10 mouse cellular contexts compared by ENCODE assay signal in genomic region chr6:95088075-95088474, GRCm38 (mm10). TPM values are rescaled to one million over a fixed set of nuclear protein-coding genes. Genes with fewer than 3 reads are reported as not detected.
DNase-seq lines count a peak whose midpoint lies in the region; ATAC-seq and TF ChIP-seq lines count a peak whose summit lies in the region.
"Had no signal": no experiment of that assay in that cellular context is flagged by ENCODE, and none has a peak within 500 bp of the region (broad histone marks: within the 10 kb centered on the region; RNA-seq: fewer than 3 reads in every experiment).

No protein-coding gene starts in this region.

- no peaks in the 10 kb centered on the region for H3K4me1 ChIP-seq in hindbrain, postnatal 0 days (ENCODE audit: insufficient read depth, low read length)
- no peaks in the 10 kb centered on the region for H3K4me1 ChIP-seq in hindbrain, embryonic 10.5 days (replicated peaks)
- no peaks in the 10 kb centered on the region for H3K4me1 ChIP-seq in midbrain, postnatal 0 days (ENCODE audit: insufficient read depth, low read length)
- 0 out of 2 replicates have a peak, but pooled peaks cover 3% of the 10 kb centered on the region for H3K4me1 ChIP-seq in midbrain, embryonic 13.5 days (replicated peaks)

- H3K36me3 ChIP-seq in hindbrain, postnatal 0 days (ENCODE audit: insufficient read depth, low read length) = no peaks in the 10 kb centered on the region
- no peaks in the 10 kb centered on the region for H3K36me3 ChIP-seq in hindbrain, embryonic 10.5 days
- no peaks in the 10 kb centered on the region for H3K36me3 ChIP-seq in midbrain, postnatal 0 days (ENCODE audit: insufficient read depth, low read length)
- no peaks in the 10 kb centered on the region for H3K36me3 ChIP-seq in midbrain, embryonic 13.5 days
- H3K36me3 ChIP-seq: forebrain, embryonic 12.5 days had no signal

- DNase-seq in hindbrain, postnatal 0 days (ENCODE audit: low spot score) = peak; percentile 66
- no peak for DNase-seq in hindbrain, embryonic 10.5 days (ENCODE audit: low spot score)
- DNase-seq in midbrain, postnatal 0 days (ENCODE audit: low spot score) = peak; percentile 46
- DNase-seq in NIH3T3 (ENCODE audit: low read depth) = peak; percentile 47
- peak; percentile 39 for DNase-seq in mesoderm, embryonic 11.5 days (ENCODE audit: low read depth, low spot score)
- DNase-seq in urinary bladder, postnatal 4 days (ENCODE audit: low spot score in 2 of 2) = no peak
- DNase-seq: heart, postnatal 14 days had no signal

- H3K27ac ChIP-seq in hindbrain, postnatal 0 days = no peak overlapping the region
- H3K27ac ChIP-seq in hindbrain, embryonic 10.5 days = no peak overlapping the region
- H3K27ac ChIP-seq in midbrain, postnatal 0 days (ENCODE audit: low read depth, low read length) = no peak overlapping the region
- no peak overlapping the region for H3K27ac ChIP-seq in midbrain, embryonic 13.5 days
- H3K27ac ChIP-seq: forebrain, embryonic 12.5 days had no signal

- TF ChIP-seq CTCF in hindbrain, postnatal 0 days (IDR thresholded peaks at IDR 0.05; ENCODE audit: low read depth) = peak; percentile 55
- peak; percentile 64 for TF ChIP-seq CTCF in midbrain, postnatal 0 days (IDR thresholded peaks at IDR 0.05)

- no peak overlapping the region for H3K4me3 ChIP-seq in hindbrain, postnatal 0 days (ENCODE audit: low read length)
- no peak overlapping the region for H3K4me3 ChIP-seq in hindbrain, embryonic 10.5 days
- H3K4me3 ChIP-seq in midbrain, postnatal 0 days (ENCODE audit: low read depth, low read length) = no peak overlapping the region
- H3K4me3 ChIP-seq in midbrain, embryonic 13.5 days (replicated peaks) = no peak overlapping the region
- H3K4me3 ChIP-seq: forebrain, embryonic 12.5 days had no signal

- no peak overlapping the region for H3K4me2 ChIP-seq in hindbrain, postnatal 0 days (ENCODE audit: low read depth, low read length)
- H3K4me2 ChIP-seq in midbrain, postnatal 0 days (ENCODE audit: low read depth, low read length, poor library complexity, severe bottlenecking) = no peak overlapping the region
- no peak overlapping the region for H3K4me2 ChIP-seq in midbrain, embryonic 13.5 days (replicated peaks)
- H3K4me2 ChIP-seq: forebrain, embryonic 12.5 days had no signal

- 46% methylated on average over 4 of the region's 4 CpGs for WGBS in hindbrain, postnatal 0 days
- 45% methylated on average over 4 of the region's 4 CpGs for WGBS in hindbrain, embryonic 10.5 days
- WGBS in midbrain, postnatal 0 days = 45% methylated on average over 4 of the region's 4 CpGs
- 43% methylated on average over 4 of the region's 4 CpGs for WGBS in midbrain, embryonic 13.5 days

- H3K9me3 ChIP-seq in hindbrain, postnatal 0 days (ENCODE audit: low read length) = no peaks in the 10 kb centered on the region
- no peaks in the 10 kb centered on the region for H3K9me3 ChIP-seq in hindbrain, embryonic 10.5 days
- no peaks in the 10 kb centered on the region for H3K9me3 ChIP-seq in midbrain, postnatal 0 days (ENCODE audit: low read length)
- H3K9me3 ChIP-seq in midbrain, embryonic 13.5 days = no peaks in the 10 kb centered on the region
- H3K9me3 ChIP-seq: forebrain, embryonic 12.5 days had no signal

- no peak overlapping the region for H3K9ac ChIP-seq in hindbrain, postnatal 0 days (replicated peaks; ENCODE audit: low read length)
- H3K9ac ChIP-seq in midbrain, postnatal 0 days (replicated peaks; ENCODE audit: low read length, poor library complexity, severe bottlenecking) = no peak overlapping the region
- H3K9ac ChIP-seq in midbrain, embryonic 13.5 days (replicated peaks) = no peak overlapping the region
- H3K9ac ChIP-seq: forebrain, embryonic 12.5 days had no signal

- ATAC-seq in hindbrain, postnatal 0 days = no peak
- no peak for ATAC-seq in midbrain, postnatal 0 days (ENCODE audit: low FRiP score)
- ATAC-seq in midbrain, embryonic 13.5 days = no peak
- no peak for ATAC-seq in cerebellum, adult (ENCODE audit: insufficient number of reproducible peaks, low FRiP score, low TSS enrichment)

- no peaks in the 10 kb centered on the region for H3K27me3 ChIP-seq in hindbrain, postnatal 0 days (ENCODE audit: insufficient read depth, low read length)
- H3K27me3 ChIP-seq in hindbrain, embryonic 10.5 days (ENCODE audit: insufficient read depth, poor library complexity, severe bottlenecking) = no peaks in the 10 kb centered on the region
- no peaks in the 10 kb centered on the region for H3K27me3 ChIP-seq in midbrain, postnatal 0 days (ENCODE audit: insufficient read depth, low read length)
- 0 out of 2 replicates have a peak, but pooled peaks cover 3% of the 10 kb centered on the region for H3K27me3 ChIP-seq in midbrain, embryonic 13.5 days

RNA-seq across cellular contexts. Expression of gene Kbtbd8, which starts 29.0 kb away (rescaled TPM):
- total RNA-seq in hindbrain, postnatal 0 days (2014; rRNA removed) = 3.1 and 3.8 TPM in 2 replicates
- polyA plus RNA-seq in hindbrain, postnatal 0 days (2015; fragmentation: Nextera tagmentation; extraction: Ambion mirVana) = 1.7 and 1.8 TPM in 2 replicates
- polyA plus RNA-seq in hindbrain, embryonic 10.5 days (2016; fragmentation: Nextera tagmentation; extraction: Ambion mirVana) = 4.5 and 7.7 TPM in 2 replicates
- 3.7 and 6.0 TPM in 2 replicates for total RNA-seq in midbrain, postnatal 0 days (2014; rRNA removed)
- 1.0 and 1.5 TPM in 2 replicates for polyA plus RNA-seq in midbrain, postnatal 0 days (2015; fragmentation: Nextera tagmentation; extraction: Ambion mirVana)
- 4.9 TPM in 2 replicates for polyA plus RNA-seq in midbrain, embryonic 13.5 days (2015; fragmentation: Nextera tagmentation; extraction: Ambion mirVana)

Comparison
In these comparisons a context has a peak if more than half of its experiments do, and no peak if none do; other contexts are left out.
1. DNase-seq: peak in hindbrain, postnatal 0 days (single experiment), midbrain, postnatal 0 days (single experiment), NIH3T3 (single experiment) and mesoderm, embryonic 11.5 days (single experiment); none in hindbrain, embryonic 10.5 days (single experiment) and urinary bladder, postnatal 4 days (0 of 2).